Mouse (Mus musculus): ENCODE measurements at regions not wholly inside any gene's neighbourhood (a gene's known extent, or its start where the extent isn't known, plus 50 kb on each side); places are given as distances from the start of the nearest gene placed in this dataset.

- Histone ChIP-seq H3K36me3 (ENCODE audit: insufficient read depth, low read length) (no peaks in the 10 kb centered on the region), H3K27ac (ENCODE audit: low read length) (no peak overlapping the region), H3K9me3 (ENCODE audit: low read length) (no peaks in the 10 kb centered on the region), H3K4me1 (ENCODE audit: insufficient read depth, low read length) (no peaks in the 10 kb centered on the region), H3K9ac (replicated peaks; ENCODE audit: low read length) (no peak overlapping the region), H3K4me3 (ENCODE audit: low read length) (no peak overlapping the region), H3K4me2 (replicated peaks; ENCODE audit: low read depth, low read length) (no peak overlapping the region), H3K27me3 (ENCODE audit: insufficient read depth, low read length) (no peaks in the 10 kb centered on the region)
- ATAC-seq (ENCODE audit: low FRiP score, low TSS enrichment), result no peak
- WGBS, result 80% methylated on average over 4 of the region's 4 CpGs
These were observed 108.4 kb upstream of the Nebl start for GRCm38 (mm10) chr2:17839649-17840048.

DNA sequence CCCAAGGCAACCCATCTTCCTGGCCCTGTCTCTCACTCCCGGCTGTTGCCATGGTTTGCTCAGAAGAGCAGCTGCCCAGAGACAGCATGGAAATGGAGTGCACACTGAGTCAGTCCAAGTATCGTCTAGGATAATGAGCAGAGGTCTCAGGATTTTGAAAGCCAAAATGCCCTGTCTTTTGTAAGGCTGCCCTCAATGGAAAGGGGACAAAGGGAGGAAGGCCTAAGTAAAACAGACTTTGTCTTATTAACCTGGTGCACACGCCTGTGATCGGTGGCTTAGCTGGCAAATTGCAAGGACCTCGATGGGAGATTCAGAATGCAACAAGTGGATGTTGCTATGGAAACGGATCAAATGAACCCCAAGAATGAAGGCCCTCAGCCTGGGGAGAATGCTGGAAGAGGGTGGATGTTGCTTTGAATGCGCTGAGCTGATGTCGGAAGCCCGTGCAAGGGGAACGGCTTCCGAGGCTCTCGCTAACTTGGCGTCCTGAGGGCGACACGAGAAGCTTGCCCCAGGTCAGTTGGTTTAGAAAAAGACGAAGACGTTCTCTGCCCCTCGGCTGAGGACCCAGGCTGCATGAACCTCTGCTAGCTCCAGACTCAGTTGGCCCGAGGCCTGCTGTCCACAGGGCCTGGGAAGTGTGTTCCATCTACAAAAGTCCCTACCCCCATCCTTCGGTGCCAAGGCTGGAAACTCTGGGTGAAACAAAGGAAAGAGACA, 107.8 kb upstream of the Nebl start:
- no peaks in the 10 kb centered on the region for H3K27me3 ChIP-seq (ENCODE audit: insufficient read depth, low read length)
- H3K27ac ChIP-seq (ENCODE audit: low read length), result no peak overlapping the region
- no peaks in the 10 kb centered on the region for H3K4me1 ChIP-seq (ENCODE audit: insufficient read depth, low read length)
- 91% methylated on average over 20 of the region's 20 CpGs for WGBS
- H3K9ac ChIP-seq (replicated peaks; ENCODE audit: low read length), result no peak overlapping the region
- no peaks in the 10 kb centered on the region for H3K36me3 ChIP-seq (ENCODE audit: insufficient read depth, low read length)
- ATAC-seq (ENCODE audit: low FRiP score, low TSS enrichment), result no peak
- no peak overlapping the region for H3K4me2 ChIP-seq (replicated peaks; ENCODE audit: low read depth, low read length)
- H3K4me3 ChIP-seq (ENCODE audit: low read length), result no peak overlapping the region
- H3K9me3 ChIP-seq (ENCODE audit: low read length), result no peaks in the 10 kb centered on the region

DNA sequence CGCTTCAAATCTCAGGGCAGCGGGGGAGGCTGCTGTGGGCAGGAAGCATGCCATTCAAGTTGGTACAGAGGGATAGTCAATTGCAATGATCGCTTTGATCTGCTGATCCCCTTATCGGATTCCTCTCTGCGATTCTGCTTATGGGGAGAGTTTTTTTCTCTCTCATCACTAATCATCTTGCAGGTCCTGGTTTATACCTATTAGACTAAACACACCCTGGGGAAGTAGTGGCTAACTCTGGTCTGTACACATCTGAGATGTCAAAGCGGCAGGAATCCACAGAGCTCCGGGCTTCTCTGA, 107.1 kb upstream of the Nebl start:
- Histone ChIP-seq H3K4me2 (replicated peaks; ENCODE audit: low read depth, low read length) (no peak overlapping the region), H3K4me1 (ENCODE audit: insufficient read depth, low read length) (no peaks in the 10 kb centered on the region), H3K27me3 (ENCODE audit: insufficient read depth, low read length) (no peaks in the 10 kb centered on the region), H3K9ac (replicated peaks; ENCODE audit: low read length) (no peak overlapping the region), H3K9me3 (ENCODE audit: low read length) (no peaks in the 10 kb centered on the region), H3K36me3 (ENCODE audit: insufficient read depth, low read length) (no peaks in the 10 kb centered on the region), H3K27ac (ENCODE audit: low read length) (no peak overlapping the region), H3K4me3 (ENCODE audit: low read length) (no peak overlapping the region)
- ATAC-seq (ENCODE audit: low FRiP score, low TSS enrichment), result no peak
- 81% methylated on average over 7 of the region's 7 CpGs for WGBS

DNA sequence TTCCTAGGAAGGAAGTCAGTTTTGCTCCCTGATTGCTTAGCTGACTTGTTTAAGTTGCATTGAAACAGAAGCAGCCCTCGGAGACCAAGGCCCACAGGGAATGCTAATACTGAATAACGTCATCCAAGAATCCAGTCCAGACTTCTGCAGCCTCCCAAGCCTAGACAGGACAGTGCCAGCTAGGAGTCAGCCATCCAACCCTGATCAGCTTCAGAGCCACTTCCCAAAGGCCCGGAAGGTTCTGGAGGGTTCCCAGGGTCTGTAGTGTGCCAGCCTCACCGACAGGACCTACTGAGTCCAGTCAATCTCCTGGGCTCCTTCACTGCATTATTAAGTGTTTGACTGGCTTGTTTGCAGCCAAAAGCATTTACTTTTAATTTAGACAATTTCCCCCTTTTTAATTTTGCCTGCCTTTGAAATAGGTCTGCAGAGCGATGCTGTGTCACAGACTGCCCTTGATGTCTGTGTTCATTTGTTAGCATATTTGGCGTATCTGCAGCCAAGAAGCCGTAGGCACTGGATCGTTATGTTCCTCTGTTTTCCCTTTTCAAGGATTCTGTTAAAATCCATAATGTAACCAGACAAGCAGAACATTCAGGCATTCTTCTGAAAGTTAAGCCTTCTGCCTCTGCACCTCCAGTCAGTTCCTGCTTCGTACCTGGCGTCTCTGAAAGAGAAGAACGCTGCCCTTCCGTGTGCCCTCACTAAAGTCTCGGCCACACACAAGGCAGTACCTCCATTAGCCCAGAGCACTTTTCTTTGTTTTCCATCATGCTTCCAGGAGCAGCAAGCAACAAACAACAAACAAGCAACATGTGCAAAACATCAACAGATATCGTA, 106.5 kb upstream of the Nebl start:
- Histone ChIP-seq H3K27me3 (ENCODE audit: insufficient read depth, low read length) (no peaks in the 10 kb centered on the region), H3K9me3 (ENCODE audit: low read length) (peaks cover 1% of the 10 kb centered on the region; the same call in 1 of the 2 replicates), H3K9ac (replicated peaks; ENCODE audit: low read length) (no peak overlapping the region), H3K4me3 (ENCODE audit: low read length) (no peak overlapping the region), H3K27ac (ENCODE audit: low read length) (no peak overlapping the region), H3K4me2 (replicated peaks; ENCODE audit: low read depth, low read length) (no peak overlapping the region), H3K36me3 (ENCODE audit: insufficient read depth, low read length) (no peaks in the 10 kb centered on the region), H3K4me1 (ENCODE audit: insufficient read depth, low read length) (no peaks in the 10 kb centered on the region)
- no peak for ATAC-seq (ENCODE audit: low FRiP score, low TSS enrichment)
- 81% methylated on average over 14 of the region's 14 CpGs for WGBS

DNA sequence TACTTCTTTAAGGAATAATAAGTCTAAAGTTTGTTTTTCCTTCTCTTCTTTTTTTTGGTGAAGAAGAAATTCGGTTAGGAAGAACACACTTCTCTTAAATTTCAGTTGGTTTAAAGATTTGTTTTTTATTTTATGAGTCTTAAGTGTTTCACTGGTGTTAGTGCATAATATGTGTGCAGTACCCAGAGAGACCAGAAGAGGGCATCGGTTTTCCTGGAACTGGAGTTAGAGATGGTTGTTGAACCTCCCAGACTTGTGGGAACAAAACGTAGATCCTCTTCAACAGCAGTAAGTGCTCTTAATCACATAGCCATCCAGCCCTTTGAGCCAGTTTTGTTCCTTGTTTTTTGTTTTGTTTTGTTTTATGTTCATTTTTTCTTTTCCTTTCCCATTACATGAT, 101.5 kb upstream of the Nebl start:
- 81% methylated on average over 3 of the region's 3 CpGs for WGBS
- Histone ChIP-seq H3K4me2 (replicated peaks; ENCODE audit: low read depth, low read length) (no peak overlapping the region), H3K27me3 (ENCODE audit: insufficient read depth, low read length) (no peaks in the 10 kb centered on the region), H3K27ac (ENCODE audit: low read length) (no peak overlapping the region), H3K4me1 (ENCODE audit: insufficient read depth, low read length) (no peaks in the 10 kb centered on the region), H3K36me3 (ENCODE audit: insufficient read depth, low read length) (no peaks in the 10 kb centered on the region), H3K9ac (replicated peaks; ENCODE audit: low read length) (no peak overlapping the region), H3K4me3 (ENCODE audit: low read length) (no peak overlapping the region), H3K9me3 (ENCODE audit: low read length) (peaks cover 3% of the 10 kb centered on the region; the same call in 1 of the 2 replicates)
- no peak for ATAC-seq (ENCODE audit: low FRiP score, low TSS enrichment)

DNA sequence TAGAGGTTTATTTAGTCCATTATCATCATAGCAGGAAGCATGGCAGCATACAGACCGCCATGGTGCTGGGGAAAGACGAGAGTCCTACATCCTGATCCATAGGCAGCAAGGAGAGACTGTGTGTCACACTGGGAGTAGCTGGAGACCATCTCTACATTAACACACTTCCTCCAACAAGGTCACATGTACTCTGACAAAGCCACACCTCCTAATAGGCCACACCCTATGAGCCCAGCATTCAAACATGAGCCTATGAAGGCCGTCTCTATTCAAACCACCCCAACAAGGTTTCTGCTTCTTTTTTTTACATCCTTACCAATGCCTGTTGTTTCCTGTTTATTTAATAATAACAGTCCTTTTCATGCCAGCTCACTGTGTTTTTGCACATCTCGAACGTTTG, 99.0 kb upstream of the Nebl start:
- Histone ChIP-seq H3K4me1 (ENCODE audit: insufficient read depth, low read length) (no peaks in the 10 kb centered on the region), H3K9me3 (ENCODE audit: low read length) (peaks cover 3% of the 10 kb centered on the region; the same call in 1 of the 2 replicates), H3K4me2 (replicated peaks; ENCODE audit: low read depth, low read length) (no peak overlapping the region), H3K9ac (replicated peaks; ENCODE audit: low read length) (no peak overlapping the region), H3K27ac (ENCODE audit: low read length) (no peak overlapping the region), H3K27me3 (ENCODE audit: insufficient read depth, low read length) (no peaks in the 10 kb centered on the region), H3K36me3 (ENCODE audit: insufficient read depth, low read length) (no peaks in the 10 kb centered on the region), H3K4me3 (ENCODE audit: low read length) (no peak overlapping the region)
- 89% methylated on average over 5 of the region's 5 CpGs for WGBS
- ATAC-seq (ENCODE audit: low FRiP score, low TSS enrichment), result no peak

DNA sequence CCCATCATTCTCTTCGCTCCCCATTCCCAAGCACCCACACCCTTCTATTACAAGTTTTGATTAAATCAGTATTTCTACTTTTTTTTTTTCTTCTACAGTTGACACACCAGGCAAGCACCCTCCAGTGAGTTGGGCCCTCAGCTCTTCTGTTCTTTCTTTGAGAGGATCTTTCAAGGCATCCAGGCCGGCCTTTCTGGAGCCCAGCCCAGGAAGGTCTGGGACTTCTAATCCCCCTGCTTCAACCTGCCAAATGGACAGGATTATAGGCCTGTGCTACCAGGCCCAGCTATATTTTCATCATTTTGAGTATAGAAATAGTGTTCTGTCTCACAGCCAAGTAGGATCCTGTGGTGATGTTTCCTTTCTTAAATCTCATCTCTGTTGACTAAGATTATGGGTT, 94.0 kb upstream of the Nebl start:
- Histone ChIP-seq H3K9ac (replicated peaks; ENCODE audit: low read length) (no peak overlapping the region), H3K4me2 (replicated peaks; ENCODE audit: low read depth, low read length) (no peak overlapping the region), H3K9me3 (ENCODE audit: low read length) (no peaks in the 10 kb centered on the region), H3K27me3 (ENCODE audit: insufficient read depth, low read length) (no peaks in the 10 kb centered on the region), H3K4me1 (ENCODE audit: insufficient read depth, low read length) (no peaks in the 10 kb centered on the region), H3K27ac (ENCODE audit: low read length) (no peak overlapping the region), H3K4me3 (ENCODE audit: low read length) (no peak overlapping the region), H3K36me3 (ENCODE audit: insufficient read depth, low read length) (no peaks in the 10 kb centered on the region)
- 83% methylated on average over 2 of the region's 2 CpGs for WGBS
- no peak for ATAC-seq (ENCODE audit: low FRiP score, low TSS enrichment)

DNA sequence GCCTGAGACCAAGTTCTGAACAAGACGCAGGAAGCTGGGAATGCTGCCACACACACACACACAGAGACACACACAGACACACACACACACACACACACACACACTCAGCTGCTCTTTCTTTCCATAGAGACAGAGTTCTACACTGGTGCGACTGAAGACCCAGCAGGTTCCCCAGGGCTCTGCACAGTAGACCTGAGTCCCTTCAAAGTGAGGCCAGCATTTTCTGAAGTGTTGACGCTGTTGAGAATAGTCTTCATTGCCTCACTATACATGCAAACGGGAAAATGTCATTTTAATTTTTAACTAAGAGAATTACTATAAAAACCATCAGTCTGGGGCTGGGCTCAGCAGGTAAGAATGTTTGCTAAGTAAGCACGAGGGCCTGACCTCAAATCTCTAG, 92.9 kb upstream of the Nebl start:
- no peak overlapping the region for H3K4me2 ChIP-seq (replicated peaks; ENCODE audit: low read depth, low read length)
- 92% methylated on average over 5 of the region's 5 CpGs for WGBS
- no peaks in the 10 kb centered on the region for H3K4me1 ChIP-seq (ENCODE audit: insufficient read depth, low read length)
- H3K27me3 ChIP-seq (ENCODE audit: insufficient read depth, low read length), result no peaks in the 10 kb centered on the region
- no peak for ATAC-seq (ENCODE audit: low FRiP score, low TSS enrichment)
- no peak overlapping the region for H3K27ac ChIP-seq (ENCODE audit: low read length)
- H3K4me3 ChIP-seq (ENCODE audit: low read length), result no peak overlapping the region
- no peak overlapping the region for H3K9ac ChIP-seq (replicated peaks; ENCODE audit: low read length)
- H3K9me3 ChIP-seq (ENCODE audit: low read length), result no peaks in the 10 kb centered on the region
- no peaks in the 10 kb centered on the region for H3K36me3 ChIP-seq (ENCODE audit: insufficient read depth, low read length)

DNA sequence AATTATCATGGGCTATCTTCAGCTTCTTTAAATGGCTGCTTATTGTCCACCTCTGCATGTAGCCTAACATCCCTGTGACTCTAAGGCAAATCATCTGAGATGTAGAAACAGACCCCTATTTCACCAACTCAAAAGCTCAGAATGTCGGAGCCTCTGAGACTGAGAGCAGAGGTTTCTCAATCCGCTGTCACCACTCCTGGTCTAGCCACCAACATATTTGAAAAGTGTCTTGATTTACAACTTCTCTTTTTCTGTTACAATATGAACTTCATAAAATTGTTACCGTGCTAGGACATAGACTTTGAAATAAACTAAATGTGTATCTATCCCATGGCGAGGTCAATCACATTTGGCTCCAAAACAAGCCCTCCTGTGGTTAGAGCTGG, 91.3 kb upstream of the Nebl start:
- H3K36me3 ChIP-seq (ENCODE audit: insufficient read depth, low read length), result no peaks in the 10 kb centered on the region
- H3K27ac ChIP-seq (ENCODE audit: low read length), result no peak overlapping the region
- no peak overlapping the region for H3K9ac ChIP-seq (replicated peaks; ENCODE audit: low read length)
- no peaks in the 10 kb centered on the region for H3K9me3 ChIP-seq (ENCODE audit: low read length)
- WGBS, result 78% methylated on average over 4 of the region's 4 CpGs
- no peak for ATAC-seq (ENCODE audit: low FRiP score, low TSS enrichment)
- H3K4me3 ChIP-seq (ENCODE audit: low read length), result no peak overlapping the region
- no peaks in the 10 kb centered on the region for H3K4me1 ChIP-seq (ENCODE audit: insufficient read depth, low read length)
- H3K27me3 ChIP-seq (ENCODE audit: insufficient read depth, low read length), result no peaks in the 10 kb centered on the region
- H3K4me2 ChIP-seq (replicated peaks; ENCODE audit: low read depth, low read length), result no peak overlapping the region

DNA sequence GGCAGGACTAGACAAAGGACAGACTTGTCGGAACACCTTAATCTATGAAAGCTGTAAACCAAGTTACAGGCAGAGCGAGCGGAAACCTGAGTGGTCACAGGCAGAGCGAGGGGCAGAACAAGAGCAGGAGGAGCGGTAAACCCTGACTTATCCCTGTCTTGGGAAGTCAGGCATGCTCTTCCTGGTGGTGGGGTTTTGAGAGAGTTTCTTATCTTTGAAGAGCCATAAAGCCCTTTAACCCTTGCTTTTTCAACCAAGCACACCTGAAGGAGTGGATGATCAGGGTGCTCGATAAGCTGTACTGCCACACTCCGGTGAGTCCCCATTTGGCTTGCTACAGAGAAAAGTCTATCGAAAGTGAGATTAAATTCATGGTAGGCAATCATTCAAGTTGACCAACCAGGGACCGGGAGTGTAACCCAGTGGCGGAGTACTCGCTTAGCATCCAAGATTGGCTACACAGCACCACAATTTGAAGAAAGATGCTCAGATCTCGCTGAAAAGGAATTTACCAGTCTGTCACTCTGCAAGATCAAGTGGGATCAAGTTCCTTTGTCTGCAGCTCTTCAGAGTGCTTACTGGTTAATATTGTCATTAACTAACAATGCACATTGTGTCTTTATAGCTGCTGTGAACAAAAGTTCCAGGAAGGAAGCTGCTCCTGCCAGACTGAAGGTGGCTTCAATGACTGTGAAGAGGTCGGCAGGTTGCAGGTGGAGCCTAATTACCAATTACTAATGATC, 90.8 kb upstream of the Nebl start:
- H3K4me2 ChIP-seq (replicated peaks; ENCODE audit: low read depth, low read length), result no peak overlapping the region
- H3K27ac ChIP-seq (ENCODE audit: low read length), result no peak overlapping the region
- 62% methylated on average over 13 of the region's 13 CpGs for WGBS
- H3K4me3 ChIP-seq (ENCODE audit: low read length), result no peak overlapping the region
- H3K9me3 ChIP-seq (ENCODE audit: low read length), result no peaks in the 10 kb centered on the region
- no peak overlapping the region for H3K9ac ChIP-seq (replicated peaks; ENCODE audit: low read length)
- H3K36me3 ChIP-seq (ENCODE audit: insufficient read depth, low read length), result no peaks in the 10 kb centered on the region
- H3K4me1 ChIP-seq (ENCODE audit: insufficient read depth, low read length), result no peaks in the 10 kb centered on the region
- H3K27me3 ChIP-seq (ENCODE audit: insufficient read depth, low read length), result no peaks in the 10 kb centered on the region
- ATAC-seq (ENCODE audit: low FRiP score, low TSS enrichment), result peak; percentile 27; the same call in 1 of the 2 replicates
